Mouse (Mus musculus): ENCODE results near the gene Rcc1l.

- TF ChIP-seq CTCF (IDR thresholded peaks at IDR 0.05; ENCODE audit: borderline replicate concordance, control insufficient read depth, extremely low read depth, insufficient read depth, low read length, poor library complexity), result no peak
- TF ChIP-seq POLR2A (IDR thresholded peaks at IDR 0.05; ENCODE audit: control insufficient read depth, extremely low read depth, insufficient read depth, low read length, poor library complexity), result no peak
Observed at GRCm38 (mm10) chr5:134139429-134139828, 37.1 kb downstream of the Rcc1l start.

Data from thymus, adult 2 months (tissue).